Mouse (Mus musculus) heart, embryonic 12.5 days (tissue): Measurements from ENCODE around the gene Dhx36. TPM values are rescaled to one million over a fixed set of nuclear protein-coding genes. Genes with fewer than 3 reads are reported as not detected.

Experiments used
- ATAC-seq: fragments of 200-750 bp; cut with Nextera tagmentation; 2 replicates; pipeline ENCODE4 v1.8.0; 2017; ENCODE audit warnings: moderate TSS enrichment, moderate library complexity; ENCODE audit not compliant: insufficient number of reproducible peaks, low FRiP score
- H3K27ac ChIP-seq: fragments of 300-500 bp; sonication (generic); 2 replicates; pipeline ENCODE4 v1.5.1; 2016; ENCODE audit warnings: mild to moderate bottlenecking, moderate library complexity; ENCODE audit not compliant: poor library complexity, severe bottlenecking
- H3K27me3 ChIP-seq: fragments of 300-500 bp; sonication (generic); replicated peaks from 2 replicates; pipeline ENCODE4 v1.6.1; 2016; ENCODE audit warnings: mild to moderate bottlenecking, moderate library complexity
- H3K36me3 ChIP-seq: fragments of 300-500 bp; sonication (generic); 2 replicates; pipeline ENCODE4 v1.6.1; 2016; ENCODE audit warnings: mild to moderate bottlenecking, moderate library complexity
- H3K4me1 ChIP-seq: fragments of 300-500 bp; sonication (generic); replicated peaks from 2 replicates; pipeline ENCODE4 v1.6.1; 2016; ENCODE audit warnings: mild to moderate bottlenecking
- H3K4me2 ChIP-seq: fragments of 300-500 bp; sonication (generic); 2 replicates; pipeline ENCODE4 v1.6.1; 2016; ENCODE audit warnings: mild to moderate bottlenecking, moderate library complexity
- H3K4me3 ChIP-seq: fragments of 300-500 bp; sonication (generic); 2 replicates; pipeline ENCODE4 v1.5.1; 2016; ENCODE audit warnings: mild to moderate bottlenecking
- H3K9ac ChIP-seq: fragments of 300-500 bp; sonication (generic); 2 replicates; pipeline ENCODE4 v1.6.1; 2016; ENCODE audit warnings: mild to moderate bottlenecking, moderate library complexity
- H3K9me3 ChIP-seq: fragments of 300-500 bp; sonication (generic); replicated peaks from 2 replicates; pipeline ENCODE4 v1.6.1; 2016; ENCODE audit warnings: mild to moderate bottlenecking, moderate library complexity
- WGBS: fragments of 180-500 bp; shearing (Covaris S2); methylation state at CpG from one replicate; pipeline ENCODE4 v1.1.7; 2016; 5-methylcytosine and 5-hydroxymethylcytosine counted together
- polyA plus RNA-seq: library from polyadenylated mRNA; unstranded; fragments of >200 nt; fragmentation: Nextera tagmentation; extraction: Ambion mirVana; gene quantifications from 2 replicates; pipeline ENCODE4 v1.2.1, GENCODE M21; 2016

Dhx36 gene
- polyA plus RNA-seq, 1 experiment from 2014 or later: 25.6 TPM

DNA sequence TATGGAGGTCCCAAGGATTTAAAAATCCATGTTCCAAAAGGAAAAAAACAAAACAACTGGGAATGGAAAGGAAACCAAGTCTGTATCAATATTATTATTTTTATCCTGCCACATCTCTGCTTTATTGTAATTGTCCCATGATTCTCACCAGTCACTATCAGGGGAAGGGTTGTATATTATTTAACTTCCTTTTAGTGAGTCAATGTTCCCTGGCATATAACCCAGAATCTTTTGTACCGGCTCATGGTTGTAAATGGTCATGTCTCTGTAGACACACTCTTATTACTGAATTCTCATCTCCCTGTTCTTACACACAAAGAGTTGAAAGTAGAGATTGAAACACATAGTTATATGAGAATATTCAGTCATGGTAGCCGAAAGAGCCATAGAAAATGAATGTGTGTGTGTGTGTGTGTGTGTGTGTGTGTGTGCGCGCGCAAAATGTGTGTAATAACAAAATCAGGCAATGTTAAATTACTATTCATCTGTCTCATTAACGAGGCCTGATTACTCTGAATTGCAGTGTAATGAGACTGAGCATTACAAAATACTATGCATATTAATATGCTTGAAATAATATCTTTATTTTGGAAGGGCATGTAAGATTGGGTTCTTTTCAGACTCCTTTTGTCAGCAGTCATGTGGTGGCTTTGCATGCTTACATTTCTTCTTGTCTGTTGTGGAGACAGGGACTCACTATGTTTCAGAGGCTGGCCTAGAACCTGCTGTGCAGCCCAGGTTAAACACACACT is 88.2 kb downstream of the Dhx36 start:
- 88% methylated on average over 6 of the region's 6 CpGs for WGBS
- Histone ChIP-seq H3K36me3 (no peaks in the 10 kb centered on the region), H3K27ac (no peak overlapping the region), H3K9ac (no peak overlapping the region), H3K27me3 (no peaks in the 10 kb centered on the region), H3K9me3 (no peaks in the 10 kb centered on the region), H3K4me2 (no peak overlapping the region), H3K4me1 (peaks cover 3% of the 10 kb centered on the region; the same call in 1 of the 2 replicates), H3K4me3 (no peak overlapping the region)
- ATAC-seq: no peak

Other genes starting within 250 kb of the Dhx36 start
- 6.7 and 7.8 TPM in 2 replicates for gene Arhgef26, start 168.7 kb downstream of the Dhx36 start, polyA plus RNA-seq
- not detected in 2 replicates for gene Gpr149, start 98.1 kb upstream of the Dhx36 start, polyA plus RNA-seq